Mouse (Mus musculus) liver, embryonic 11.5 days (tissue): ENCODE data around the gene Parp14. TPM values are rescaled to one million over a fixed set of nuclear protein-coding genes. Genes with fewer than 3 reads are reported as not detected.

Source experiments
- ATAC-seq: fragments of 200-750 bp; cut with Nextera tagmentation; replicated peaks from 2 replicates; pipeline ENCODE4 v1.8.0; 2017; ENCODE audit warnings: moderate number of reproducible peaks, mild to moderate bottlenecking, moderate TSS enrichment, moderate library complexity; ENCODE audit not compliant: low FRiP score
- DNase-seq: peaks from one replicate; pipeline ENCODE4 v3.0.0-alpha.2; 2017; ENCODE audit warnings: low spot score
- H3K27ac ChIP-seq: fragments of 300-500 bp; sonication (generic); 2 replicates; pipeline ENCODE4 v1.5.1; 2014; ENCODE audit warnings: mild to moderate bottlenecking, low read depth, low read length, control low read depth
- H3K27me3 ChIP-seq: fragments of 300-500 bp; sonication (generic); replicated peaks from 2 replicates; pipeline ENCODE4 v1.6.1; 2014; ENCODE audit warnings: low read length, mixed read lengths; ENCODE audit not compliant: control insufficient read depth, insufficient read depth
- H3K36me3 ChIP-seq: fragments of 300-500 bp; sonication (generic); 2 replicates; pipeline ENCODE4 v1.6.1; 2014; ENCODE audit warnings: mild to moderate bottlenecking, low read length, moderate library complexity, mixed read lengths; ENCODE audit not compliant: control insufficient read depth, insufficient read depth
- H3K4me1 ChIP-seq: fragments of 300-500 bp; sonication (generic); replicated peaks from 2 replicates; pipeline ENCODE4 v1.6.1; 2014; ENCODE audit warnings: low read length, mixed read lengths; ENCODE audit not compliant: control insufficient read depth, insufficient read depth
- H3K4me2 ChIP-seq: fragments of 300-500 bp; sonication (generic); 2 replicates; pipeline ENCODE4 v1.6.1; 2014; ENCODE audit warnings: mild to moderate bottlenecking, control low read depth, moderate library complexity
- H3K4me3 ChIP-seq: fragments of 300-500 bp; sonication (generic); 2 replicates; pipeline ENCODE4 v1.5.1; 2014; ENCODE audit warnings: low read depth, low read length, control low read depth
- H3K9ac ChIP-seq: fragments of 300-500 bp; sonication (generic); 2 replicates; pipeline ENCODE4 v1.6.1; 2014; ENCODE audit warnings: low read depth, low read length, control low read depth
- H3K9me3 ChIP-seq: fragments of 300-500 bp; sonication (generic); 2 replicates; pipeline ENCODE4 v1.6.1; 2016; ENCODE audit warnings: low read length, inconsistent platforms, mixed read lengths; ENCODE audit not compliant: control insufficient read depth
- WGBS: fragments of 180-500 bp; shearing (Covaris S2); extraction: QIAGEN DNeasy Blood & Tissue Kit; methylation state at CpG from one replicate; pipeline ENCODE4 v1.1.7; 2014; 5-methylcytosine and 5-hydroxymethylcytosine counted together
- polyA plus RNA-seq: library from polyadenylated mRNA; unstranded; fragments of >200 nt; fragmentation: Nextera tagmentation; extraction: Ambion mirVana; gene quantifications from 2 replicates; pipeline ENCODE4 v1.2.1, GENCODE M21; 2014

The Parp14 gene
- polyA plus RNA-seq, 1 experiment from 2014 or later, result 1.3 TPM

DNA sequence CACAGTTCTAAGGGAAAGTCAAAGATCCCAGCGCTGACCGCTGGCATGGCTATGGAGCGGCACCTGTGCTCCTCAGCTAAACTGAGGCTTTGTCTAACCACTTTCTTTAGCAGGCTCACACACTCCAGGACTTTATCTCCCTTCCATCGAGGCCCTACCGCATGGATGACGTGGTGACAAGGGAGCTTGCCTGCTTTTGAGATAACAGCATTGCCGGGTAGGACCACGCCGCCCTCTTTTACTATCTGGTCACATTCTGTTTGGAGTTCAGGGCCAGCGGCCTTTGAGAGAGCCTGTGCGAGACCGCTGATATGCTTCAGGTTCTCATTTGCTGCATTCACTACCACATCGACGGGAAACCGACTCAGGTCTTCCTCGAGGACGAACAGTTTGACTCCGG, 14.6 kb downstream of the Parp14 start:
- DNase-seq (no peak), ATAC-seq (peak; percentile 98)
- H3K4me3 ChIP-seq, result no peak overlapping the region
- WGBS, result 46% methylated on average over 18 of the region's 18 CpGs
- H3K9me3 ChIP-seq, result no peaks in the 10 kb centered on the region
- no peaks in the 10 kb centered on the region for H3K27me3 ChIP-seq
- H3K9ac ChIP-seq, result no peak overlapping the region
- peak overlapping the region; percentile 44 for H3K4me2 ChIP-seq
- H3K36me3 ChIP-seq, result no peaks in the 10 kb centered on the region
- peaks cover 3% of the 10 kb centered on the region; the same call in 1 of the 2 replicates for H3K4me1 ChIP-seq
- H3K27ac ChIP-seq, result 0 out of 2 replicates have a peak overlapping the region, but pooled peaks have one; percentile 27

DNA sequence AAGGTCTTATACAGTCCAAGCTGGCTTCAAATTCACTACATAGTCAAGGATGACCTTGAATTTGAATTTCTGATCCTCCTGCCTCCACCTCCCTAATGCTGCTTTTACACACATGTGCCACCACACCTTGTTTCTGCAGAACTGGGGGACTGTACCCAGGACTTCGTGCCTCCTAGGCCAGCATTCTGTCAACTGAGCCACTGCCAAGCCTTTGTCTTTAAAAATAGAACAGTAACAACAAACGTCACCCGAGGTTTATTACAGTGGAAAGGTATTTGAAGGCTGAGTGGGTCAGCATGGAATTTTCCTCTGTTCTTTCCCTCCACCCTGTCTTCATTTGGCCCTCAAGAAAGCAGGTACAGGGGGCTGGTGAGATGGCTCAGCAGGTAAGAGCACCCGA, 15.5 kb downstream of the Parp14 start:
- Histone ChIP-seq H3K9me3 (no peaks in the 10 kb centered on the region), H3K4me3 (no peak overlapping the region), H3K27me3 (no peaks in the 10 kb centered on the region), H3K4me1 (peaks cover 3% of the 10 kb centered on the region; the same call in 1 of the 2 replicates), H3K27ac (no peak overlapping the region), H3K9ac (no peak overlapping the region), H3K36me3 (no peaks in the 10 kb centered on the region), H3K4me2 (no peak overlapping the region)
- DNase-seq (no peak), ATAC-seq (no peak)
- 77% methylated on average over 4 of the region's 4 CpGs for WGBS

DNA sequence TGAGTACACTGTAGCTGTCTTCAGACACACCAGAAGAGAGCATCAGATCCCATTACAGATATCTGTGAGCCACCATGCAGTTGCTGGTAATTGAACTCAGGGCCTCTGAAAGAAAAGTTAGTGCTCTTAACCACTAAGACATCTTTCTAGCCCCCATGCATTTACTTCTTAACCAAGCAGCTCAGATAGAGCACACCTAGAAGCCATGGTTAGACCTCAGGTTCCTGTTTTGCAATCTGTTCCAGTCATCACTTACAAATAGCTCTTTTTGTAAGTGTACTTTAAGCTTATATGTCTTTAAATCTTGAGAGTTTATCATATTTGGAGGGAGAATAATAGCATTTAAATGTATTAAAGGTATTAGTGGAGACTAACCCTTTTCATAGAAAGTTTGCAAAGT, 24.2 kb downstream of the Parp14 start:
- Histone ChIP-seq H3K9me3 (no peaks in the 10 kb centered on the region), H3K27ac (no peak overlapping the region), H3K27me3 (no peaks in the 10 kb centered on the region), H3K4me1 (no peaks in the 10 kb centered on the region), H3K4me2 (no peak overlapping the region), H3K4me3 (no peak overlapping the region), H3K9ac (no peak overlapping the region), H3K36me3 (no peaks in the 10 kb centered on the region)
- ATAC-seq (no peak), DNase-seq (no peak)

DNA sequence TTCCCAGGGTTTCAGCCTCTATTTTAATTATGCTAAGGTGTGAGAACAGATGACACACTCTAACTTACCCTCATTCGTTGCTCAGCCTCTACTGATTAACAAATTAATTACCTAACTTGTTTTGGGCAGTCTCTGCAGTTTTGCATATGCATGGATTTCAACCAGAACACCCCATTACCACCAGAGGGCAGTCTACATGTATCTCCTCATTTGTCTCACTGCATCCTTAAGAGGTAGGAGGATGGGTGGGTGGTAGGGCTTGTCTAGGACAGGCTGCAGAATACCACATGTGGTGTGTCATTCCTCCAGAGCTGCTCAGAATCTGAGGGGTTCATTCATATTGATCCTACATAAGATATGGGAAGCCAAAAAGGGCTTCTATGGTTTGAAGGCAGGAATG, 31.7 kb downstream of the Parp14 start:
- Histone ChIP-seq H3K4me2 (no peak overlapping the region), H3K4me3 (no peak overlapping the region), H3K27ac (no peak overlapping the region), H3K36me3 (no peaks in the 10 kb centered on the region), H3K4me1 (no peaks in the 10 kb centered on the region), H3K9ac (no peak overlapping the region), H3K27me3 (no peaks in the 10 kb centered on the region), H3K9me3 (no peaks in the 10 kb centered on the region)
- DNase-seq, result no peak
- ATAC-seq, result no peak
- 16% methylated on average over 1 of the region's 1 CpGs for WGBS

DNA sequence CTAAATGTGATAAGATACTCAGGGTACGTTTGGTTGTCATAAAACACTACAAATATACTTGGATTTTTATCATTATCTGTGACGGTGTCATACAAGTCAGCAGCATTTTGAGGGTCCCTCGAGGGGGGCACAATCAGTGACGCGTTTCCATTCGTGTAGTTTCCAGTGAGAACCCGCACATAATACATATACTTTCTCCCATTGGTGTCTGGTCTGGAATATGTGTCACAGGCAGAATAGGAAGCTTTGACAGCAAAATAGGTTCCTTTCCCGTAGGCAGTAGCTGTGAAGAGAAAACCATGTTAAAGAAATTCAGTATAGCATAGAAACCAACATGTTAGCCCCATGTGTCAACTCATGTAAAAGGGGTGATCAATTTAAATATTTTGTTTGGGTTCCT, 36.7 kb downstream of the Parp14 start:
- no peak for ATAC-seq
- WGBS, result 80% methylated on average over 8 of the region's 8 CpGs

DNA sequence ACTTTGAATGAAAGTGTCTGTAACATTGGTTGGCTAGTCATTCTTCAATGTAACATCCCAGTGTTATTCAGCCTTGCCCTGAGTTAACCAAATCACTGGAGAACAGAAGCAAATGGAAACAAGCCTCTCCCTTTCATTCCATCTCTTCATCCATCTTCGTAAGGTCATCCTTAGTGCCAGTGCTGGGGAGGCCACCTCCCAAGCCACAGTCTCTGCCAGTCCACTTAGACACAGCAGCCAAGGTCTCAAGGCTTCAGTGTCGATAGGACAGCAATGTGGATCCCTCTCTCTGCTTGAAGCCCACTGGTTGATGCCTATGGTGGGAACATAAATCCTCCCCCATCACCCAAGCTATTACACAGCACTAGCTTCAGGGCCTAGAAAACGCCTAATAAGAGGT, 38.4 kb downstream of the Parp14 start:
- Histone ChIP-seq H3K9me3 (no peaks in the 10 kb centered on the region), H3K4me1 (no peaks in the 10 kb centered on the region), H3K4me3 (no peak overlapping the region), H3K36me3 (no peaks in the 10 kb centered on the region), H3K4me2 (no peak overlapping the region), H3K27ac (no peak overlapping the region), H3K9ac (no peak overlapping the region), H3K27me3 (no peaks in the 10 kb centered on the region)
- ATAC-seq (no peak), DNase-seq (no peak)
- 70% methylated on average over 3 of the region's 3 CpGs for WGBS

More for the DNA sequence above, 36.7 kb downstream of the Parp14 start:
- Histone ChIP-seq H3K4me3 (no peak overlapping the region), H3K4me2 (no peak overlapping the region), H3K4me1 (no peaks in the 10 kb centered on the region), H3K27me3 (no peaks in the 10 kb centered on the region), H3K9ac (no peak overlapping the region), H3K36me3 (no peaks in the 10 kb centered on the region), H3K9me3 (no peaks in the 10 kb centered on the region), H3K27ac (no peak overlapping the region)
- DNase-seq, result no peak

DNA sequence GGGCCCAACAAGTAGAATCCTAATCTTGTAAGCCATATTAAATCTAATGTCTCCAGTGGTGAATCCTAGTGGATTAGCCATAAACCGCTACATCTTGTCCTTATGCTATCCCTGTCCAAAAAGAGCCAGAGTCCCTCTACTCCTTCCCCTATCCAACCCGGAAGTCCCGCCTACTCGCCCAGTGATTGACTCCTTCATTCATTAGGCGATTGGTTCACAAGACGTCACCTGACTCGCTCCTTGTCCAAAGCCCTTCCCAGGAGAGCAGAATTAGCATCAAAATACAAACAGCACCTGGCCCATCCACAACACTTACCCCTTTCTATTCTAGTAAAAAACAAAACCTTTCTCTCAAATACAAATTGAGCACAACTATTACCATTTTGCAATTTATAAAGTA, 41.3 kb downstream of the Parp14 start:
- ATAC-seq (no peak), DNase-seq (no peak)
- Histone ChIP-seq H3K4me2 (no peak overlapping the region), H3K27me3 (no peaks in the 10 kb centered on the region), H3K4me1 (no peaks in the 10 kb centered on the region), H3K36me3 (peaks cover 13% of the 10 kb centered on the region), H3K9me3 (no peaks in the 10 kb centered on the region), H3K4me3 (no peak overlapping the region), H3K9ac (no peak overlapping the region), H3K27ac (no peak overlapping the region)
- WGBS, result 28% methylated on average over 7 of the region's 7 CpGs

DNA sequence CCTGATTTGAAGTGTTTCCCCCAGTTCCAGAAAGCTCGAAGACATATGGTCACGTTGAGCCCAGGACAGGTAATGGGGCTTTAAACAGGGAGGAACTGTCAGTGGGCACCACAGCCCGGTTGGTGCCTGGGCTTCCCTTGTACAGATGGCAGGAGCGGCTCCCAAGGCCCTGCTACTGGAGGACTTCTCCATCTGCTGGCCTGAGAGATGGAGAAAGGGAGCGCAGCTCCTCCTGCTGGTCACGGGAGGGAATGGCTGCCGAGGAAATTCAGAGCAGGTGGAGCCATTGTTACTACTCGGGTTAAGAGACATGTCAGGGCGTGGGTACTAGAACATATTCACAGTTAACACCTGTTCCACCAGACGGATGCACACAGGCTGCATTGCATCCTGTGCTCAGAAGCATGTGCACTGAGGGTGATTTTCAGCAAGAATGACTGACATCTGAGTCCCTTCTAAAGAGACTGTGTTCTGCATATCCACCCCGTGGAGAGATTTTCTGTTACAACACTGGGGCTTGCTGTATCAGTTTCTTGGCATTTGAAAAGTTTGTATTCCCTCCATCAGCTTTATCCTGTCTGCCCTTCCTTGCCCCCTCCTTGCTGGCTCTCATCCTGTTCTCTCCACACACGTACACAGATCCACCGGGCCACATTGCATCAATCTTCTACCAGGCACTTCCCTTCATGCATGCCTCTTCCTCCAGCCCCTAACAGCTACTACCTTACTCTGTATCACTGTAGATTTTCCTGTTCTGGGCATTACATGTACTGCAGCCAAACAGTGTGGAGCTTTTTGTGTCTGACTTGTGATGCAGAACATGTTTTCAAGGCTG, 53.9 kb downstream of the Parp14 start:
- Histone ChIP-seq H3K9ac (no peak overlapping the region), H3K4me2 (no peak overlapping the region), H3K9me3 (no peaks in the 10 kb centered on the region), H3K27ac (no peak overlapping the region), H3K4me3 (no peak overlapping the region), H3K4me1 (no peaks in the 10 kb centered on the region), H3K27me3 (no peaks in the 10 kb centered on the region), H3K36me3 (peaks cover 6% of the 10 kb centered on the region)
- DNase-seq (peak; percentile 76), ATAC-seq (peak; percentile 74)
- whole genome bisulfite sequencing, result 44% methylated on average over 13 of the region's 13 CpGs

DNA sequence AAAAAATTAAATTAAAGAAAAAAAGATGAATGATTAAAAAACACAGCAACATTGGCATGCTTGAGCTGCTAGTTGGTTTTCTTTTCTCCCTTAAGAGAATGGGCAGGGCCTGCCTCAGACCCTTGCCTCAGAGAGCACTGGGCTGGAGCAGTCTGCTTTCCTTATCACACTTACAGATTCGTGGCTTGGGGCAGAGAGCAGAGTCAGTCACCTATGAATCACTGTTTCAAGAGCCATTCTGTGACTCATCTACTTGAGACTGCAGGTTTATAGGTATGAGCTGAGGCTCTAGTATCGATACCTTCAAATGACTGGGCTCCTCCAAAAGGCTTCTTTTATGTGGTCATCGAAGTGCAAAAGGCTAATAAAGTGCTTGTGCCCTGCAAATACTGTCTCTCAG, 58.2 kb downstream of the Parp14 start:
- Histone ChIP-seq H3K4me2 (no peak overlapping the region), H3K9ac (no peak overlapping the region), H3K4me1 (no peaks in the 10 kb centered on the region), H3K36me3 (peaks cover 5% of the 10 kb centered on the region), H3K27me3 (no peaks in the 10 kb centered on the region), H3K4me3 (no peak overlapping the region), H3K27ac (no peak overlapping the region), H3K9me3 (no peaks in the 10 kb centered on the region)
- no peak for ATAC-seq
- WGBS, result 68% methylated on average over 3 of the region's 3 CpGs
- DNase-seq, result no peak
